Mouse (Mus musculus) embryonic fibroblast, embryonic 13.5 days (primary cell): ENCODE measurements around the gene Asb4.

Experiments used
- CTCF ChIP-seq: IDR thresholded peaks from 2 replicates; pipeline ENCODE4 v1.5.1; 2011; ENCODE audit warnings: mild to moderate bottlenecking, control low read depth, low read length, moderate library complexity, borderline replicate concordance; ENCODE audit not compliant: insufficient read depth
- POLR2A ChIP-seq: IDR thresholded peaks from 2 replicates; pipeline ENCODE4 v1.6.1; 2011; ENCODE audit warnings: low read depth, mild to moderate bottlenecking, control low read depth, low read length, moderate library complexity

- TF ChIP-seq POLR2A (no peak), CTCF (no peak)
Measured at GRCm38 (mm10) chr6:5404016-5404415, 20.8 kb downstream of the Asb4 start.
